Mouse (Mus musculus): ENCODE measurements around the gene Hdac7. TPM values are rescaled to one million over a fixed set of nuclear protein-coding genes. Genes with fewer than 3 reads are reported as not detected.
A peak's percentile ranks its signal among the peaks of the same experiment; 100 is the strongest.

The Hdac7 gene
- polyA plus RNA-seq, 1 experiment from 2014 or later = 5.3 TPM

DNA sequence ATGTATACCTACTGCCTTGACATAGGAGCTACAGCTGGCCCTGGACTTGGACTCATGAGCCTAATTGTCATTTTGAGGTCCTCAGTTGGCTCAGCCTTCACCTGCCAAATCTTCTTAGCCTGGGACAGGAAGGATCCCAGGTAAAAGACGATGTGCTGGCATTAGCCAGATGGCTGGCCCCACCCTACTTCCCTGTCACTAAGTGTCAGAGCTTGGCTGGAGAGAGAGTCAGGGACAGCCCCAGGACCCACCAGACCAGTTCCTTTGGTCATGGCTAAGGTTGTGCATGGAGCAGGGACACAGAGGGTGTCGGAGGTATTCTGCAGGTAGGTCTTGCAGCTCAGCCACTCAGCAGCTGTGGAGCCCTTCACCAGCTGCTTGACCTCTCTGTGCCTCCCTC lies 79.8 kb downstream of the Hdac7 start:
- no peaks in the 10 kb centered on the region for H3K36me3 ChIP-seq (replicated peaks; ENCODE audit: insufficient read depth, low read length)
- no peak overlapping the region for H3K4me3 ChIP-seq (ENCODE audit: low read depth, low read length)
- H3K27ac ChIP-seq (ENCODE audit: low read depth) = no peak overlapping the region
- TF ChIP-seq CTCF (IDR thresholded peaks at IDR 0.05; ENCODE audit: low read depth) (no peak), EP300 (IDR thresholded peaks at IDR 0.05; ENCODE audit: low read depth) (no peak)
- no peak overlapping the region for H3K4me2 ChIP-seq (ENCODE audit: low read depth, low read length)
- DNase-seq (no peak), ATAC-seq (no peak)
- 73% methylated on average over 2 of the region's 2 CpGs for WGBS (ENCODE audit: insufficient replicate concordance)
- H3K4me1 ChIP-seq (ENCODE audit: insufficient read depth) = peaks cover 36% of the 10 kb centered on the region
- H3K27me3 ChIP-seq (ENCODE audit: insufficient read depth, low read length) = peaks cover 14% of the 10 kb centered on the region
- no peak overlapping the region for H3K9ac ChIP-seq (replicated peaks)
- H3K9me3 ChIP-seq (ENCODE audit: low read length) = no peaks in the 10 kb centered on the region

- WGBS (ENCODE audit: insufficient replicate concordance) = 56% methylated on average over 9 of the region's 9 CpGs
- H3K4me3 ChIP-seq (ENCODE audit: low read depth, low read length) = no peak overlapping the region
- ATAC-seq = no peak
These were observed 80.8 kb downstream of the Hdac7 start for GRCm38 (mm10) chr15:97763256-97764049.

GRCm38 (mm10) chr15:97762733-97763132 lies 81.6 kb downstream of the Hdac7 start:
- no peak overlapping the region for H3K4me3 ChIP-seq (ENCODE audit: low read depth, low read length)
- no peak overlapping the region for H3K27ac ChIP-seq (ENCODE audit: low read depth)
- TF ChIP-seq CTCF (IDR thresholded peaks at IDR 0.05; ENCODE audit: low read depth) (no peak), EP300 (IDR thresholded peaks at IDR 0.05; ENCODE audit: low read depth) (no peak)
- H3K4me1 ChIP-seq (ENCODE audit: insufficient read depth) = peaks cover 30% of the 10 kb centered on the region
- WGBS (ENCODE audit: insufficient replicate concordance) = 62% methylated on average over 9 of the region's 9 CpGs
- peaks cover 14% of the 10 kb centered on the region for H3K27me3 ChIP-seq (ENCODE audit: insufficient read depth, low read length)
- H3K36me3 ChIP-seq (replicated peaks; ENCODE audit: insufficient read depth, low read length) = no peaks in the 10 kb centered on the region
- ATAC-seq = no peak
- DNase-seq = no peak
- H3K4me2 ChIP-seq (ENCODE audit: low read depth, low read length) = no peak overlapping the region
- H3K9me3 ChIP-seq (ENCODE audit: low read length) = no peaks in the 10 kb centered on the region
- H3K9ac ChIP-seq (replicated peaks) = no peak overlapping the region; the same call in 1 of the 2 replicates

More at GRCm38 (mm10) chr15:97763256-97764049, 80.8 kb downstream of the Hdac7 start:
- Histone ChIP-seq H3K9ac (replicated peaks) (no peak overlapping the region), H3K27me3 (ENCODE audit: insufficient read depth, low read length) (peaks cover 14% of the 10 kb centered on the region), H3K27ac (ENCODE audit: low read depth) (no peak overlapping the region), H3K9me3 (ENCODE audit: low read length) (no peaks in the 10 kb centered on the region), H3K4me1 (ENCODE audit: insufficient read depth) (peaks cover 36% of the 10 kb centered on the region), H3K36me3 (replicated peaks; ENCODE audit: insufficient read depth, low read length) (no peaks in the 10 kb centered on the region), H3K4me2 (ENCODE audit: low read depth, low read length) (no peak overlapping the region)
- no peak for DNase-seq
- TF ChIP-seq CTCF (IDR thresholded peaks at IDR 0.05; ENCODE audit: low read depth) = no peak
- no peak for TF ChIP-seq EP300 (IDR thresholded peaks at IDR 0.05; ENCODE audit: low read depth)

GRCm38 (mm10) chr15:97761438-97761837 lies 82.9 kb downstream of the Hdac7 start:
- Histone ChIP-seq H3K36me3 (replicated peaks; ENCODE audit: insufficient read depth, low read length) (no peaks in the 10 kb centered on the region), H3K4me3 (ENCODE audit: low read depth, low read length) (no peak overlapping the region), H3K9me3 (ENCODE audit: low read length) (no peaks in the 10 kb centered on the region), H3K4me1 (ENCODE audit: insufficient read depth) (peaks cover 19% of the 10 kb centered on the region; the same call in 1 of the 2 replicates), H3K27me3 (ENCODE audit: insufficient read depth, low read length) (peaks cover 3% of the 10 kb centered on the region), H3K27ac (ENCODE audit: low read depth) (no peak overlapping the region), H3K4me2 (ENCODE audit: low read depth, low read length) (no peak overlapping the region), H3K9ac (replicated peaks) (no peak overlapping the region)
- ATAC-seq (no peak), DNase-seq (no peak)
- 56% methylated on average over 13 of the region's 13 CpGs for WGBS (ENCODE audit: insufficient replicate concordance)
- TF ChIP-seq CTCF (IDR thresholded peaks at IDR 0.05; ENCODE audit: low read depth) (peak; percentile 25; the same call in 1 of the 2 replicates), EP300 (IDR thresholded peaks at IDR 0.05; ENCODE audit: low read depth) (no peak)

DNA sequence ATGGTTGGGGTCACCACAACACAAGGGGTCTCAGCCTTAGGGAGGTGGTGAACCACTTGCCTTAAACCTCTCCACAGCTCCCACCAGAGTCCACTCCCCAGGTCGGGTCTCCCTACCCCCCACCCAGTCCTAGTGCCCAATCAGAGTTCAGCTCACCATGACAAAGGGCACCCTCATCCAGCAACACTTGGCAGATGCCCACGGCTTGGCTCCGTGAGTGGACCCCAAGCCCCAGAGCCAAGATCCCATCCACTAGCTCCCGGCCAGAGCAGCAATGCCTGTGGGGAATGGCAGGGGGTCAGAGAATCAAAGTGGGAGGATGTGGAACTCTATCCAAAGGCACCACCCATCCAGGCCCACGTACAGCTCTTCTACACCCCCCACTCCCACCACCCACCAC lies 83.3 kb downstream of the Hdac7 start:
- Histone ChIP-seq H3K36me3 (replicated peaks; ENCODE audit: insufficient read depth, low read length) (no peaks in the 10 kb centered on the region), H3K9ac (replicated peaks) (no peak overlapping the region), H3K4me2 (ENCODE audit: low read depth, low read length) (no peak overlapping the region), H3K9me3 (ENCODE audit: low read length) (no peaks in the 10 kb centered on the region), H3K4me1 (ENCODE audit: insufficient read depth) (peaks cover 19% of the 10 kb centered on the region; the same call in 1 of the 2 replicates), H3K27me3 (ENCODE audit: insufficient read depth, low read length) (no peaks in the 10 kb centered on the region), H3K4me3 (ENCODE audit: low read depth, low read length) (no peak overlapping the region), H3K27ac (ENCODE audit: low read depth) (no peak overlapping the region)
- DNase-seq (no peak), ATAC-seq (no peak)
- 73% methylated on average over 5 of the region's 5 CpGs for WGBS (ENCODE audit: insufficient replicate concordance)
- TF ChIP-seq EP300 (IDR thresholded peaks at IDR 0.05; ENCODE audit: low read depth) (no peak), CTCF (IDR thresholded peaks at IDR 0.05; ENCODE audit: low read depth) (no peak)

DNA sequence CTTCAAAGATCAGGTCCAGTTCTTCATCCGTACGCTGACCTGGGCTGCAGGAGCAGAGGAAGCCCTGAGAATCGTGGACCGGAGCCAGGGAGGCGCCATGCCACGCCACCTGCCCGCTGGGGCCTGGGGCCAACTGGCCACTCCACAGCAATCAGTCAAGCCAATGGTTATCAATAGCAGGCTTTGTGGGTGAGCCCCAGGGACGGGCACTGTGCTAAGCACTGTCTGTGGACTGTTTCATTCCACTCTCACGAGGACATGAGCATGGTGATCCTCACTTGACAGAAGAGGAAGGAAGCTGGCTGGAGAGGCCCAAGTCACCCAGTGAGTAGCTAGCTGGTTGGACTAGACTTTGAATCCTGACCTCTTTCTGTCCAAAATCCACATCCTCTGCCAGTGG lies 84.3 kb downstream of the Hdac7 start:
- ATAC-seq = no peak
- DNase-seq = no peak

More for the DNA sequence above, 84.3 kb downstream of the Hdac7 start:
- H3K4me2 ChIP-seq (ENCODE audit: low read depth, low read length) = no peak overlapping the region
- peaks cover 14% of the 10 kb centered on the region; the same call in 1 of the 2 replicates for H3K4me1 ChIP-seq (ENCODE audit: insufficient read depth)
- H3K4me3 ChIP-seq (ENCODE audit: low read depth, low read length) = no peak overlapping the region
- no peak overlapping the region for H3K27ac ChIP-seq (ENCODE audit: low read depth)
- 72% methylated on average over 9 of the region's 9 CpGs for WGBS (ENCODE audit: insufficient replicate concordance)
- H3K9me3 ChIP-seq (ENCODE audit: low read length) = no peaks in the 10 kb centered on the region
- H3K9ac ChIP-seq (replicated peaks) = no peak overlapping the region
- TF ChIP-seq CTCF (IDR thresholded peaks at IDR 0.05; ENCODE audit: low read depth) (no peak), EP300 (IDR thresholded peaks at IDR 0.05; ENCODE audit: low read depth) (no peak)
- H3K36me3 ChIP-seq (replicated peaks; ENCODE audit: insufficient read depth, low read length) = no peaks in the 10 kb centered on the region
- H3K27me3 ChIP-seq (ENCODE audit: insufficient read depth, low read length) = no peaks in the 10 kb centered on the region

Data from liver, postnatal 0 days (tissue).